Mouse (Mus musculus): ENCODE results near the gene Hoxd8.

- TF ChIP-seq CTCF (IDR thresholded peaks at IDR 0.05; ENCODE audit: low read depth) (peak; percentile 48), EP300 (optimal IDR thresholded peaks at IDR 0.05) (no peak)
Measured at GRCm38 (mm10) chr2:74694066-74694465, 10.3 kb upstream of the Hoxd8 start.

All from stomach, postnatal 0 days (tissue).